Mouse (Mus musculus): Measurements from ENCODE around the gene Tas2r130.
"Not testable (repeated sequence)": the region's sequence is repeated elsewhere in the genome, so short reads cannot be mapped to it uniquely, and the experiment has no call there.

The Tas2r130 gene

GRCm38 (mm10) chr6:131630812-131631211, at the start of gene Tas2r130:
Tas2r130 (minus strand) TSS chr6:131630912.
- no peak for DNase-seq

GRCm38 (mm10) chr6:131678786-131679185, 48.1 kb upstream of the Tas2r130 start, which contains the start of gene Tas2r106:
Tas2r106 (minus strand) TSS chr6:131678886.
- no peak for DNase-seq

- no peak for DNase-seq
Observed at GRCm38 (mm10) chr6:131660049-131660448, 29.3 kb upstream of the Tas2r130 start, which contains the start of gene Tas2r107. Tas2r107 (minus strand) TSS chr6:131660149.

GRCm38 (mm10) chr6:131609956-131610355, 20.8 kb downstream of the Tas2r130 start:
- DNase-seq, result not testable (repeated sequence)

- no peak for DNase-seq
Observed at GRCm38 (mm10) chr6:131604821-131605220, 25.9 kb downstream of the Tas2r130 start.
